Mouse (Mus musculus) cerebellum, adult 11 months (tissue): ENCODE measurements at regions not wholly inside any gene's neighbourhood (a gene's known extent, or its start where the extent isn't known, plus 50 kb on each side); places are given as distances from the start of the nearest gene placed in this dataset.

Source experiments
- DNase-seq: peaks from one replicate; pipeline ENCODE4 v3.0.0; 2022

DNA sequence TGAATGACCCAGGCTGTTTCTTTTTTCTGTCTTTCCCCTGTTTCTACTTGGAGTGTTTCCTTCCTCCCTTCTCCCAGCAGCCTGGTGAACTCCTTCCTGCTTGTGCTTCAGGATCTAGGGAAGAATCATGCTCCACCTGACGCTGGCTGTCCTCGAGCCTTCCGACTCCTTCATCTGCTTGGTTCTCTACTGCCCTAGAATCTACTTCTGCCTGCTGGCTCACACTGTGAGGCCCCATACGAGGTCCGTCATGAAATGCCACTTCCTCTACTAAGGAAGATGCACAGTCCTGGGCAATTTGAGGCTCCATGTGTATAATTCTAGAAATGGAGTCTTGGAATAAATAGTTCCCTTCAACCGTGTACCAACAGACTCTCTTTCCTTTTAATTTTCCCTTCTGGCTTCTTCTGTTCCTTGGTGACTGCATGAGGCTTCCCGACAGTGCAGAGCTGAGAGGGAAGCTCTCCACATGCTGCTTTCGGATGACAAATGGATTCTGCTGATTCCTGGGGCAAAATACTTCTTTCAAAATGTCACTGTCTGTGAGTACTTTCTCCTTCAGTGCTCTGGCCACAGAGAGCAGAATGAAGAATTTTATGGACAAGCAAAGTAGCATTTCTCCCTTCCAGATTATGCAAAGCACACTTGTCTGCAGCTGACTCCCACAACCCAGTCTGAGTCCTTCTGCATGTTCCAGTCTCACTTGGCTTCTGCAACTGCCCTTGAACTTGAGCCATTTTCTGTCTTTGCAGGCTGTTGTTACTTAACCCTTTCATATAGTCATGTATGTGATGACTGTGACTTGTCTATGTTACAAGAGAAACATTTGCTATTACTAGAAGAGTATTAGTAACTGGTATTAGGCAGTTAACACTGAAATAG, 341.1 kb upstream of the Kif2a start:
- no peak for DNase-seq

DNA sequence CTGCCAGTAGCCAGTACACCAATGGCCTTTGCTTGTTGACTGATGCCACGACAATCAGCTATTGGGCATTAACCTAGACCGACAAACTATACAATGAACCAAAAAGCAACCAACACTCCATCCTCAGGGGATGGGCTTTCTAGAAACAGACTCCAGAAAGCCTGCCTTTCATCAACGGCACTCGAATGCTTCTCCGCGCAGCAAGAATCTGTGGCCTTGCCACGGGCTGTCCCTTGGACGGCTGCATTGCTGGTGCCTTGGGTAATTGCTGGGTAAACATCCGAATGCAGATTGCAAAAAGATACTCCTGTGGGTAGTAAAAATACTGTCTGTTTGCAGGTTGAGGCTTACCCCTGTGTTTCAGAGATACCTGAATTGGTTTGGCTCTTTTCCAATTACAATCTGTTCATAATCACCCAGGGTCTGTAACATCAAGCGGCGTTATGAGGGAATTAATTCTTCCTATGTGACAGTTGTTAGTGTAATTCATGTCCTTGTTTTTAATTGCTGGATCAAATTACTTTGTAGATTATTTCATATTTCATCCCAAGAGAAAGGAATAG, 319.0 kb upstream of the Kif2a start:
- DNase-seq = no peak

DNA sequence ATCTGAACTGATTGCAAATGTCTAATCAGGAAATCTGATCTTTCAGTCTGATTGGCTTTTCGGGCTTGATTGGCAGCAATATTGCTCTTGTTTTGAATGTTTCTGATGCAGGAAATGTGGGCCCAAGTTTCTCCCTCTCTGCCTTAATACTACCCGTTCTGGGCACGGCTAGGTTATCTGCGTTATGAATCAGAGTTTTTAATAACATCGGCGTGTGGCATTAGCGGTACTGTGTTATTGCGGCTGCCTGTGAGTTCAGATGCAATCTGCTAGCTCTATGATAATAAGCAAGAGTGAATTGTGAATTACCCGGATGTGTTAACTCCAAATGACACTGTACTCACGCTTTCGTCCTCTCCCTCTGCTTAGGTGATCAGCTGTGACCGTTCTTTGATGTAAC, 316.2 kb upstream of the Kif2a start:
- no peak for DNase-seq

DNA sequence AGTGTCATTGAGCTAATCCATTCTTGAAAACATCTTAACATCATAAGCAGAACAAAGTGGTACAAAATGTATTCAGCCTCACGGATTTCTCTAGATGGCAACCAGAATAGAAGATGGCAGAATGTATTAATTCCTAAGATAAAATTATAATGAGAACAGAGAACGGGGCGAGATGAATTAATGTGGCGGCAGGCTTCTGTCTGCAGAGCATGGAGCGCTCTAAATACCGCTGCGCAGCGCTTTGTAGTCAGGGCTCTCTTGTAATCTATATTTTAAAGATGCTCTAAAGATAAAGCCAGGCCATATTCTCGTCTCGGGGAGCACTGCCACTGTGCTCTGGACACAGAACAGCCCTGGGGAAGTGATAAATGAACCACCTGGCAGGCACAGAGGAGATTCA, 315.2 kb upstream of the Kif2a start:
- DNase-seq = no peak

DNA sequence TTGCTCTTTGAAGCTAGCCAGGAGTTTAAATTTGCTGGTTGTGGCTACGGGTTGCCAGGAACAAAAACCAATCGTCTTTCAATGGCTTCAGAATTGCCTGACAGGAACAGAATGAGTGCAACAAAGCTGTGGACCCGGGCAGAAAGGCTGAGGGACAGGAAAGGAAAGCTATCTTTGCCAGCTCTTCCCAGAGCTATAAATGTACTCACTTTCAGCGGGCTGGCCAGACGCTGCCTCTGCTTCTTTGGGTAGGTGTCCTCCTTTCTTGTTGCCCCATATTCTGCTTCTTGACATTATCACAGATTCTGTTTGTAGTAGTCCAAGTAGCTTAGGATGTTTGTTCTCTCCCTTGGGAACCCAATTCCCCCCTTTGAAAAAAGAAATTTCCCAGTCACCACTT, 307.4 kb upstream of the Kif2a start:
- no peak for DNase-seq

DNA sequence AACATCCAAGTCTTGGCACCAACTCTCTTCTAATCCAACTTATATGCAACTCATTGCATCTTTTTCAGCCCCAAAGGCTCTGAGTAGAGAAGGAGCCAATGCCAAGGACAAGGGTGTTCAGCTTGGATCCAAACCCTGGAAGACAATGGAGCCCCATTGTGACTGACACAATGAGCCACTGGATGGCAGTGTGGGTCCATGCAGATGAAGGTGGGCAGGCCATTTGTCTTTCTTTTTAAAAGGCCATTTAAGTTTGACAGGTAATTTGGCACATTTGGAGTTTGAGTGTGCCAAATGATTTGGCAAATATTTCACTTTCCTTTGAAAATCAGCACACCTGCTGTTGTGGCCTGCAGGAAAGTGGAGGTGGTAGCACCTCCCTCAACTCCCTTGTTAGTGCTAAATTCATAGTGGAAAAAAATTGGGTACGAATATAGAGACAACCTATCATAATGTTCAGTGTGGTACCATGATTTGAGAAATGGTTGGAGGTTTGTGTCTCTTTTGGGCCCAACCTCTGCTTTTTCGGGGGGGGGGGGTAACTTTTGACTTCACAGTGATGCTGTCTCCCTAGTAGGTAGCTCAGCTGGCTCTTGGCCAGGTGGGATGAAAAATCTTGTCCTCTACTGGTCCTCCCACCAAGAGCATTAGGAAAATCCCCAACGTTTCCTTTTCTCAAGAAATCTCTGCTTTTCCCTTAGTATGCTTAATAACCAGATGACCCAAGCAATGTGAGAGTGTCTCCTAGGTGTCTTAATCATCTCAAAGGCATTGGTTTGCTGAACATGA, 304.0 kb upstream of the Kif2a start:
- peak; percentile 71 for DNase-seq

DNA sequence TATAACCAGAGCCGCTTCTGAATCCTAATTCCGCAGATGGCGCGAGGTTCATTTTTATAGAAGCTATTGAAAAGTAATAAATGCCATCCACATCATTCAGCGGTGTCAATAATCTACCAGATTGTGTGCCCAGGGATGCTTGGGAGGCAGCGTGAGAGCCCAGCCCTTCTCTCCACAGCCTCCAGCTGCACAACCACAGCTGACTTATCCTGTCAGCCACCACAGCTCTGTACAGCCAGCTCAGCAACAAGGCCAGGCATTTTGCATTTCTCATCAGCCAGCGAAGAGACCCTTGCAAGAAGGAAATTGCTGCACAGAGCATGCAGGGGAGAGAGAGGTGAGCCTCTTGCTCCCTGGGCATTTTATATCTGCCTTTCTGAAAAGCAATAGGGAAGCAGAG, 292.8 kb upstream of the Kif2a start:
- DNase-seq = no peak

DNA sequence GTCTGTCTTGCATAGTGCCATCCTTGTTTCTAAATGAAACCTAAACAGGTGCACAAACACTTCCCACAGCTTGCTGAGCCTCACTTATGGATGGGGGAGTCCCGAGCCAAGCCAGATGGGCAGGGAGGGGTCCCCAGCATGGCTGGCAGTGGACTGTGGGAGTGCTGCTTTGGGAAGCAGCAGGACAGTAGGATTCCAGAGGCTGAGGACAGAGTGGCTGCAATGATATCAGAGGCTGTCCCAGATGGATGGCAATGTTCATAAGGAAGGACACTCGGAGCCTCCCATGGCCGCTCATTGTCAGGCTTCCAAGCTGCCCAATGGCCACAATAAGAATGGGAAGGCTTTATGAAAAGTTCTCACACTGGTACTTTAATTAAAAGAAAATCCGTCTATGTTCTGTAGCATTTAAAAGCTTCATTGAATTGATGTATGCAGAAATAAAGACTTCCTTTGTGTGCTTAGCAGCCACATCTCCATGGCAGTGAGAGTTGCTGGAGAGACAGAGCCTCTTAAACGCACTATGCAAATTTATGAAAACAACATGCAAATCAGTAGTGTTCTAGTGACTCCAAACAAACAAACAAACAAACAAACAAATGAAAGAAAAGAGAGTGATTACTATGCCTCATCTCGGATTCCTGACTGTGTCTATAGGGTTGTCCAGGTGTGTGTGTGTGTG, 287.2 kb upstream of the Kif2a start:
- no peak for DNase-seq

DNA sequence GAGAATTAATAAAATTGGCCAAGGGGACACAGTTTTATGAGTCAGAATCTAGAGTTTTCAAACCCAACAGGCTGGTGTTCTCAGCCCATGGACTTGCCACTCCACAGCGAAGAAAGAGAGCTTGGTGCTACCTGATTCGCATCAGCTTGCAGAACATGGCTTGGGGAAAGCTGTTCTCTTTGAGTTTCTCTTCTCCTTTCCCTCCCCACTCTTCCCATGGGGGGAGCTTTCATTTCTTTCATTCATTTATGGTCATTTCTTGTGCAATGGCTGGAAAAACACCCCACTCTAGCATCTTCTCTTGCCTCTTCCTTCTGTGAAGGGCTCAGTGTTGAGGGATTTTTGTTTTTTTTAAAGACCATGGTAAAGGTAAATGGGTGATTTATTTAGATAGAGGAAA, 286.5 kb upstream of the Kif2a start:
- DNase-seq = no peak

DNA sequence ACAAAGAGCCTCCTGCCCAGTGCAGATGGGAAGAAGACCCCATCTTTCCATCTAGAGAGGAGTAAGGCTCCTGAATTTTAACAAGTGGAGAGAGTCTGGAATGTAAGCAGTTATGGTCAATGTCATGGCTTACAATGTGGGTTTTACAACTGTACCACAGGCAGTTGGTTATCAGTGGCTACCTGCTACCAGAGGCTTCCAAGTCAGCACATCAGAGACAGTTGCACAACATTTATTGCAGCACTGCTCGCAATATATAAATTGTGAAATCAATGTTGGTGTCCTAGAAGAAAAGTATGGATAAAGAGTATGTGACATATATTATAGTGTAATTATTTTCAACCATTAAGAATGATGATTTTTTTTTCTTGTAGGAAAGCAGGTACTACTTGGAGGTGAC, 285.0 kb upstream of the Kif2a start:
- no peak for DNase-seq

DNA sequence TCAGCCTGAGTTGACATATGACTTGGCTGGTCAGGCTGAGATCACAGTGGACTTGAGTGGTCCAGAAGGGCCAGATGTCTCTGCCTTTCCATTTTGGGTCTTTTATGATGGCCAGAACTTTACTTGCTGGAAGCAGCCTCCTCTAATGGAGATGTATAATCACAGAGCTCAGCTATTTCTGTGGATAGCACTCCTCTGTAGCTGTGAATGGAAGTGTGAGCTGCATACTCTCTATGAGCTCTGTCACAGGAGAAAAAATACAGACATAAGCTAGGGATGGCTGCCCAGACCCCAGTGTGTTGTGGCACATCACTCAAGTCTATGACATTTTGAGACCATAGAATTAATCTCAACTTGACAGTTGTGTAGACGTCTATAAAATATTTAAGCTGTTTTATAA, 284.3 kb upstream of the Kif2a start:
- no peak for DNase-seq

DNA sequence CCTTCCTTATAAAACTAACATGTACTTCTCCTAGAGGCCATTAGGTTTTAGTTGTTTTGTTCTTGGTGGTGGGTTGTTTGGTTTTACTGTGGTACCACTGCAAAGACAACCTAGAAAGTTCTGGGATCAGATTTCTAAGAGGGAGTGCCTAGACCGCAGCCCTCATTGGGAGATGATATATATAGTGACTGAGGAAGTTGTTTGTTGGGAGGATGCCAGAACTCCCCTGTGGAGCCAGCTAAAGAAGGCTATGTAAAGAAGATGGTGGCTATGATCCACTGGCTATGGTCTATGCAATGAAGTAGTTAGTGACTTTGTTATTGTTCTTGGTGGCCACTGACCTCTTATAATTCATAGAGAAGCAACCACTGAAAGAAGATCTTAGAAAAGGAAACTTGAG, 283.8 kb upstream of the Kif2a start:
- DNase-seq = no peak

DNA sequence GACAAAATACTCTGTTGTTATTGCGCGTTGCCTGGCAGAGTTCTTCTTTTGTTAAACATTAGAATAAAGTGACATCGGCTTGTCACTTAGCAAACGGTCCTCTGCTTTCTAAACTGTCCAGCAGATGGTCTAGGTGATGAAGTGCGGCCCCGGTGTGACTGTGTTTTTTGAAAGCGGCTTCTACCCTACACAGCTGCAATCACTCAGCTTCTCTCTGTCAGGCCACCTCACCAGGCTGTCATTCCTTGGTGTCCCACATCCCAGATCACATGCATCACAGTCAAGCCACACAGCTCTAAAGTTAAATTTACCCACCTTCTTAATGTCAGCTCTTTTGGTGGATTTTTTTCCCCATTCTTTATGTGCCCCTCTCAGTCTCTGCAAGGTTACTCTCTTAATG, 282.0 kb upstream of the Kif2a start:
- DNase-seq = no peak

DNA sequence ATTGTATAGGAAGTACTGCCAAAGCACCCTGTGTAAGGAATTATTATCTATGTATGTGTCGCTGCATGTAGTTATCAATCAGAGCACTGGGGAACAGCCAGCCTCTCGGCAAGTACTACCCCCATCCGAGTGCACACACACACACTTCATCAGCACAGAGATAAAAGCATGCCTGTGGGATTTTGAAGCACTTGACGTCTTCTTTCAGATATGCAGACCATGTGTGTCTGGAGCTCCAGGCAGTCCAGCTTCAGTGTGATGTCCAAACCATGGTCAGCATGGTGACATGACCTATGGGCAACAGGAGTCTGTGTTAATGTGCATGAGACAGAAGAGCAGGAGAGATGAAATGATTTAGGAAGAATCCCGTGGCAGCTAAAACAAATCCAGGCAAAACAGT, 281.4 kb upstream of the Kif2a start:
- no peak for DNase-seq

DNA sequence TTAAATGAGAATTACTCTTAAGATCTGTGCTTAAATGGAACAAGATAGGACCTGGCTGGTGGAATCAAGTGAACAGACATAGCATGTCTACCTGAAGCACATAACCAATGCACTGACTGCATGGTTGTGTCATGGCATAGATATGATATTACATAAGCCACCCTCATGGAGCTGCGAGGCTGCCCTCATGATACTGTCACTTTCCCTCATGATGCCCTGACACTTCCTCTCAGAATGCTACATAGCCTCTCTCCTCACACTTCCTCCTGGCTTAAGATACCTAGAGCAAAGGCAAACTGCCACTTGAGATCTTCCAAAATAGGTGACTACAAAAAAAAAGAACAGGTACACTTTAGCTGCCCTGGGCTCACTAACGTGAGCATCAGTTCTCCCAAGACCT, 278.9 kb upstream of the Kif2a start:
- no peak for DNase-seq

DNA sequence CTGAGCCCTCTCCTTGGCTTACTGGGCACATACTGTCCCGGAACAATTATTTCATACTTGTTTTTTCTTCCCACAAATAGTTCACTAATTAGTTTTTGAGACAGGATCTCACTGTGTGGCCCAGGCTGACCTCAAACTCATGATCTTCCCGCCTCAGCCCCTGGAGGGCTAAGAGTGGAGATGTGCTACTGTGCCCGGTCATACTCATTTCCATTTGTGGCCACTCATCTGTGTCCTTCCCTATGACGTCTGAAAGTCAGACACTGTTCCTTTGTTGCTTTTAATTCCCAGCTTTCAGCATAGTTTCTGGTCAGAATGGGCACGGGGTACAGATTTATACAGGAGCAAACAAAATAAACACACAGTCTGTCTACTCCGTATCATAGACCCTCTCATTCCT, 242.7 kb upstream of the Kif2a start:
- no peak for DNase-seq

DNA sequence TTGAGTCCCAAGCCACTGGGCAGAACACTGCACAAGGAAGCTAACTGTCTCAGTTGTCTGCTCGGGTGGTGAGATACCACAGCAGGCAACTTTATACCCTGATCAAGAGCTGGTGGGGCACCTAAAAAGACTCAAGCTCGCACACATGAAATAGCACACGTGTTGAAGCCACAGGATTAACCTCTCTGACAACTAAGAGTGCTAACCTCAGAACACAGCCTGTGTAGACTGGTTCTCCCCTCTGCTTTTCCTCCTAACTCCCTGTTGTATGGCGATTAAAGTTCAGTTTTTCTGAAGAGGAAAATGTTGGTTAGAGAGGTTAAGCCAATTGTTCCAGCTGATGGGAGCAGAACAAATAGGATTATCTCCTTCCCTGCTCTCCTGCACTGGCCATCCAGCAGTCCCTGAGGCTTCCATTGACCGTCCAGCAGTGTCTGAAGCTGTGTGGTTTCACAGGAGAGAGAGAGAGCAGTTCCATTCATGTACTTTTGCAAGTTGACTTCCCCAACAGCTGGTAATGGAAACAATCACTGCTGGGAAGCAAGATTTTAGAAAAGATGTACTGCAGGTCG, 239.6 kb upstream of the Kif2a start:
- no peak for DNase-seq

DNA sequence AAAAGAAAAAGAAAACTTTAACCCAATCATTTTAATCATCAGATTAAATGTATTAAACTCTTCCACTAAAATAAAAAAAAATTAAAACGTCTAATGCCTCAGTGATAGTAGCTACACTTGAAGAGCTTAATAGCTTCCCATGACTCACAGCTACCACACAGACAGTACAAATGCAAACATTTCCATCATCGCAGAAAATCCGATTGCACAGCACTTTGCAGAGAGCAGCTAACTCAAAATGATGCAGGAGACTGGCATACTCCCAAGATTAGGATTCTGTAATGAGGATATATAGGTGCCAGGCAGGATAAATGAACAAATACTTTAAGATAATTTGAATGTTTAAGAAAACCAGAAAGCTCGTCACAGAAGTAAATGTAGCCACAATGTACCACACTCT, 238.3 kb upstream of the Kif2a start:
- no peak for DNase-seq

DNA sequence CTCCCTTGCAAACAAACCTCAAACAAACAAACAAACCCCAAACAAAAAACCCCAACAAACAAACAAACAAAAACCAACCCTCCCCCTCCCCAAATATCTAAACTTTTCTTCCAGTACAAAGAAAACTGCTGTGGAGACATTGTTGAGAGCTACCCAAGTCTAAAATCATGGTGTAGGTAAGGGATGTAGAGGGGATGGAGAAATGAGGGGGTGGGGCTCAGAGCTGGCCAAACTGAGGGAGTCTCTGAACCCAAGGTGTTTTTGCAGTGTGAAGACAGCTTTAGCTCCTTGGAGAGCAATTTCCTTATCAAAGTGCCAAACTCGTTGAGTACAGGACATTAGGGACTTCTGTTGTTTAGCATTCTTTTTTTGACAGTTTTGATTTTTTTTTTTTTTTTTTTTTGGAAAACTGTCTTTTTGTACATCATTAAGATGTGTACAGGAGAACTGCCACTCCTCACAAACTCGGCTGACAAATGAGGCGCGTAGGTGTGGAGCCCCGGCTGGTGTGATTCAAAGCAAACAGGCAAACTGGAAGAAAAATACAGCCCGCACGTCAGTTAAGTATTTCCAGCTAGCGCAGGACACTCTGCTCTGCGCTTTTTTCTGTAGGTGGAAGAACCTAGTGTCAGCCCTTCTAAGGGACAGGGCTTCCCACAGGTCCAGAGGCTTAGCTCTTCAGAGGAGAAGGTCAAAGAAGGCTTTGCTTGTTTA, 226.0 kb upstream of the Kif2a start:
- no peak for DNase-seq

DNA sequence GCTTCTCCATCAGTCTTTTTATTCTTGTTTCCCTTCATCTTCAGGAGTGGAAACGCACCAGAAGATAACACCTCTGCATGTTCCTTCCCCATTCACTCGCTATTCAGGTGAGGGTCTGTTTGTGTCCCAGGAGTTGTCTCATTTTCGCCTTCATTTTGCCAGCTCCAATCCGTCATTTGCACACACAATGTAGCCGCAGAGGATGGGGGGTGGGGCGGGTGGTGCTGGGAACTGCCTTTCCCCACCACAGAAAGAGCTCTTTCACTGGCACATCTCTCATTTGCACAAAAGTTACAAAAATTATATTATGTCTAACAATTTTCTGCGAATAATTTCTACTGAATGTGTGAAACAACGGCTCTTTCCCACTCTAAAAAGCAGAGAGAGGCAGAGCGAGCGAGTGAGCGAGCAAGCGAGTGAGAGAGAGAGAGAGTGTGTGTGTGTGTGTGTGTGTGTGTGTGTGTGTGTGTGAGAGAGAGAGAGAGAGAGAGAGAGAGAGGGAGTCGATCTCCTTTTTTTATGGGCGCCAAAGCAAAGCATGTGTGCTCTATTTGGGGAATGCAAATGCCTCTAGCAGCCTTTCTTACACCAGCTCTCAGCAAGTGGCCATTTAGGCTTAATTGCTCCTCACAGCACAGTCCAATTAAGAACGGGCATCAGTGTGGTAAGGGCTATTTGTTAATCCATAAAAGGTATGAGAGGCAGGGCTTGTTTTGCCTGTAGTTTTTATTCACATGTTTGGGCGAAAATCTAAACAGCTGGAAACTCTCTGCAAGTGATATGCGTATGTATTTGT, 225.2 kb upstream of the Kif2a start:
- no peak for DNase-seq

DNA sequence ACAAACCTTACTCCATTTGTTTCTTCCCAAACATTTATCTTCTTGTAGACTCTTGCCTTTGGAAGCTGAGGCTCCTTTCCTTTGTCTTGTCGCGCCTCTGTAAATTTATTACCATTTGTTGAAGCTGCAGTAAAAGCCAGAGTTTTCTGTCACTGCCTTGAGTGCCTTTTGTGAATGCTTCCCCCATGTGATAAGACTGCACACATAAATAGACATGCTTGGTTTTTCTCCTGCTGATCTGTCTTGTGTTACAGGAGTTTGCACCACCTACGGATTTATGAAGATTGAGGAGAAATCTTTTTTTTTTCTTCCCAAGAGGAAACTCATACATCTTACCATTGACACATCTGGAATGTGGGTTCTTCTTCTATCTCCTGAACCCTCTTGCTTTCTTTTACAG, 222.2 kb upstream of the Kif2a start:
- DNase-seq = no peak

DNA sequence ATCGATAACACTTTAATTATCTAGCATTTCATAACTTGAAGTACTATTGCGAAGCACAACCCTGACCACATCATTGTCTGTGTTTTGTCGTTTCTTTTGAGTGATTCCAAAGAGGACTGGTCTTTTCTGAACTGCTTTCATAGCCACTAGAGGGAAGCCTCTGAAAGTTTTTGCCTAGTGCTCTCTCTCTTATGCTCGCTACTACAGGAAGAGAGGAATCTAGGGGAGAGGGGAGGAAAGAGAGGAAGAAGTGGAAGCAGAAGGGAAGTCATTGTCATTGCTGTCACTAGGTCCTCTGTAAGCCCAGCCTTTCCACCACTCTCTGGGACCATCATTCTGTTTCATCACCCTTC, 217.1 kb upstream of the Kif2a start:
- no peak for DNase-seq
